Mouse (Mus musculus): ENCODE results near the gene Dyrk3.

GRCm38 (mm10) chr1:131090261-131090660, 47.9 kb downstream of the Dyrk3 start:
- no peak for TF ChIP-seq POLR2A (IDR thresholded peaks at IDR 0.05; ENCODE audit: insufficient read depth, low read length)
- no peak for TF ChIP-seq CTCF (IDR thresholded peaks at IDR 0.05; ENCODE audit: low read depth, low read length)
- no peak for TF ChIP-seq EP300 (IDR thresholded peaks at IDR 0.05; ENCODE audit: insufficient read depth, low read depth, low read length)

All from ES-Bruce4 (cell line).